Mouse (Mus musculus) liver, adult 2 months (tissue): Measurements from ENCODE around the gene Serpina10.

Source experiments
- CTCF ChIP-seq: fragments of 200-500 bp; IDR thresholded peaks from 2 replicates; pipeline ENCODE4 v1.5.1; 2011; ENCODE audit warnings: low read depth, low read length, control low read depth
- POLR2A ChIP-seq: fragments of 200-500 bp; IDR thresholded peaks from 2 replicates; pipeline ENCODE4 v1.6.1; 2011; ENCODE audit warnings: low read length, control low read depth; ENCODE audit not compliant: insufficient read depth; ENCODE audit errors: extremely low read depth

- no peak for TF ChIP-seq CTCF
- TF ChIP-seq POLR2A = no peak
These were observed 15.5 kb downstream of the Serpina10 start for GRCm38 (mm10) chr12:103615734-103616133.
